Mouse (Mus musculus) small intestine, adult 2 months (tissue): ENCODE measurements around the gene Cuedc2.

Experiments
- CTCF ChIP-seq: fragments of 200-500 bp; IDR thresholded peaks from 2 replicates; pipeline ENCODE4 v1.5.1; 2012; ENCODE audit warnings: low read depth, mild to moderate bottlenecking, control low read depth, inconsistent platforms, low read length, moderate library complexity, mixed read lengths; ENCODE audit not compliant: insufficient replicate concordance, insufficient read length; ENCODE audit errors: extremely low read depth
- POLR2A ChIP-seq: fragments of 200-500 bp; IDR thresholded peaks from 2 replicates; pipeline ENCODE4 v1.6.1; 2012; ENCODE audit warnings: low read depth, mild to moderate bottlenecking, control low read depth, inconsistent platforms, low read length, moderate library complexity

GRCm38 (mm10) chr19:46338331-46338936 is at the start of gene Cuedc2:
- TF ChIP-seq CTCF: peak; percentile 51; the same call in 1 of the 2 replicates
- peak; percentile 27; the same call in 1 of the 2 replicates for TF ChIP-seq POLR2A
